Mouse (Mus musculus) heart, adult 2 months (tissue): ENCODE data around the gene Cnot2.

Source experiments
- CTCF ChIP-seq: fragments of 200-600 bp; IDR thresholded peaks from 2 replicates; pipeline ENCODE4 v1.8.1; 2022; ENCODE audit warnings: antibody characterized with exemption, mild to moderate bottlenecking, moderate library complexity
- POLR2A ChIP-seq: fragments of 200-500 bp; IDR thresholded peaks from 2 replicates; pipeline ENCODE4 v1.6.1; 2011; ENCODE audit warnings: mild to moderate bottlenecking, low read depth, low read length, control low read depth; ENCODE audit not compliant: insufficient read depth

DNA sequence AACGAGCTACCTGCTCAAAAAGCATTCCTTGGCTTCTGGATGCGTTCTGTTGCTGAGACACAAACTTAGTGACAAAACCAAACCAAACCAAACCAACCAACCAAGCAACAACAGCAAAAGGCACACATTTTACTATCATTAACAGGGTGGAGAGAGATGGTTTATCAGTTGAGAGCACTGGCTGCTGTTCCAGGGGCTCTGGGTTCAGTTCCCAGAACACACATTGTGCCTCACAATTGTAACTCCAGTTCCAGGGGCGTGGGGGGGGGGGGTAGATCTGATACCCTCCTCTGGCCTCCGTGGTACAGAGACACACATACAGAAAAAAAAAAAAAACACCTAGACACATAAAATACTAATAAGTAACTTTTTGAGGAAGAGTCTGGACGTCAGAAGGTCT is 113.2 kb downstream of the Cnot2 start:
- TF ChIP-seq CTCF (no peak), POLR2A (no peak)
